Mouse (Mus musculus) layer of hippocampus, postnatal 14 days (tissue): Measurements from ENCODE around the gene Sall4. TPM values are rescaled to one million over a fixed set of nuclear protein-coding genes. Genes with fewer than 3 reads are reported as not detected.

ENCODE experiments used
- total RNA-seq, 2 experiments: library from RNA; stranded (reverse); gene quantifications; 2 replicates each; pipeline ENCODE4 v1.2.3; 2021

Sall4 gene
- total RNA-seq, 2 experiments from 2014 or later = 0.19 to 0.41 TPM

Other genes with a start within 250 kb of the Sall4 start
- 10 to 100 TPM; 20.0 to 21.8 TPM for gene Nfatc2, start 166.3 kb downstream of the Sall4 start, total RNA-seq
- gene Atp9a, start 25.5 kb downstream of the Sall4 start, total RNA-seq = 100 to 1,000 TPM; 411 to 417 TPM
- 10 to 100 TPM; 16.6 to 18.2 TPM for gene Zfp64, start 187.6 kb upstream of the Sall4 start, total RNA-seq